In genomic region chr11:53734970-53735681, GRCm38 (mm10) we compare ENCODE assay signal across 13 mouse cellular contexts. TPM values are rescaled to one million over a fixed set of nuclear protein-coding genes. Genes with fewer than 3 reads are reported as not detected.
A peak's percentile ranks its signal among the peaks of the same experiment; 100 is the strongest.
DNase-seq lines count a peak whose midpoint lies in the region; ATAC-seq lines count a peak whose summit lies in the region.
"Had no signal": no experiment of that assay in that cellular context is flagged by ENCODE, and none has a peak within 500 bp of the region (broad histone marks: within the 10 kb centered on the region; RNA-seq: fewer than 3 reads in every experiment).

No protein-coding gene starts in this region.

- 71% methylated on average over 18 of the region's 18 CpGs for WGBS in forebrain, embryonic 12.5 days
- WGBS in forebrain, embryonic 16.5 days, result 76% methylated on average over 18 of the region's 18 CpGs
- 62% methylated on average over 18 of the region's 18 CpGs for WGBS in liver, embryonic 11.5 days
- whole genome bisulfite sequencing in intestine, embryonic 16.5 days, result 72% methylated on average over 18 of the region's 18 CpGs

- H3K9me3 ChIP-seq in forebrain, embryonic 12.5 days, result no peaks in the 10 kb centered on the region
- no peaks in the 10 kb centered on the region for H3K9me3 ChIP-seq in forebrain, embryonic 16.5 days (ENCODE audit: control insufficient read depth, low read length)
- H3K9me3 ChIP-seq in liver, embryonic 11.5 days (ENCODE audit: control insufficient read depth, low read length), result no peaks in the 10 kb centered on the region
- H3K9me3 ChIP-seq in intestine, embryonic 16.5 days (ENCODE audit: control insufficient read depth, low read length), result no peaks in the 10 kb centered on the region
- H3K9me3 ChIP-seq: G1E; limb, embryonic 15.5 days had no signal

- H3K4me2 ChIP-seq in forebrain, embryonic 12.5 days, result peak overlapping the region; percentile 49
- no peak overlapping the region for H3K4me2 ChIP-seq in forebrain, embryonic 16.5 days (ENCODE audit: low read length)
- H3K4me2 ChIP-seq in liver, embryonic 11.5 days, result no peak overlapping the region; the same call in 1 of the 2 replicates
- peak overlapping the region; percentile 48; the same call in 1 of the 2 replicates for H3K4me2 ChIP-seq in intestine, embryonic 16.5 days (ENCODE audit: low read depth, low read length)

- no peak overlapping the region for H3K9ac ChIP-seq in forebrain, embryonic 12.5 days
- no peak overlapping the region for H3K9ac ChIP-seq in forebrain, embryonic 16.5 days (replicated peaks; ENCODE audit: low read depth, low read length)
- no peak overlapping the region for H3K9ac ChIP-seq in liver, embryonic 11.5 days (ENCODE audit: low read depth, low read length)
- no peak overlapping the region for H3K9ac ChIP-seq in intestine, embryonic 16.5 days (ENCODE audit: low read depth, low read length)
- H3K9ac ChIP-seq: limb, embryonic 15.5 days had no signal

- H3K4me3 ChIP-seq in forebrain, embryonic 12.5 days (replicated peaks), result no peak overlapping the region
- no peak overlapping the region for H3K4me3 ChIP-seq in forebrain, embryonic 16.5 days (replicated peaks; ENCODE audit: low read length)
- H3K4me3 ChIP-seq in liver, embryonic 11.5 days (ENCODE audit: low read depth, low read length), result peak overlapping the region; percentile 0; the same call in 1 of the 2 replicates
- no peak overlapping the region for H3K4me3 ChIP-seq in intestine, embryonic 16.5 days (ENCODE audit: low read length)

- H3K27me3 ChIP-seq in forebrain, embryonic 12.5 days, result no peaks in the 10 kb centered on the region
- H3K27me3 ChIP-seq in forebrain, embryonic 16.5 days (replicated peaks; ENCODE audit: control insufficient read depth, insufficient read depth, low read length), result no peaks in the 10 kb centered on the region
- no peaks in the 10 kb centered on the region for H3K27me3 ChIP-seq in liver, embryonic 11.5 days (replicated peaks; ENCODE audit: control insufficient read depth, insufficient read depth, low read length)
- H3K27me3 ChIP-seq in intestine, embryonic 16.5 days (replicated peaks; ENCODE audit: control insufficient read depth, insufficient read depth, low read length), result no peaks in the 10 kb centered on the region
- H3K27me3 ChIP-seq: limb, embryonic 15.5 days had no signal

- no peaks in the 10 kb centered on the region for H3K36me3 ChIP-seq in forebrain, embryonic 12.5 days (replicated peaks)
- H3K36me3 ChIP-seq in forebrain, embryonic 16.5 days (ENCODE audit: control insufficient read depth, insufficient read depth), result no peaks in the 10 kb centered on the region
- H3K36me3 ChIP-seq in liver, embryonic 11.5 days (ENCODE audit: control insufficient read depth, insufficient read depth, low read length), result no peaks in the 10 kb centered on the region
- H3K36me3 ChIP-seq in intestine, embryonic 16.5 days (ENCODE audit: control insufficient read depth, insufficient read depth, low read length), result no peaks in the 10 kb centered on the region
- H3K36me3 ChIP-seq: G1E; limb, embryonic 15.5 days had no signal

- ATAC-seq in forebrain, embryonic 12.5 days (ENCODE audit: low FRiP score), result no peak
- ATAC-seq in forebrain, embryonic 16.5 days, result no peak
- ATAC-seq in liver, embryonic 11.5 days (replicated peaks; ENCODE audit: low FRiP score), result no peak
- no peak; the same call in 1 of the 2 replicates for ATAC-seq in intestine, embryonic 16.5 days

- H3K4me1 ChIP-seq in forebrain, embryonic 12.5 days, result no peaks in the 10 kb centered on the region
- H3K4me1 ChIP-seq in forebrain, embryonic 16.5 days (replicated peaks; ENCODE audit: control insufficient read depth, insufficient read depth, low read length), result no peaks in the 10 kb centered on the region
- H3K4me1 ChIP-seq in liver, embryonic 11.5 days (replicated peaks; ENCODE audit: control insufficient read depth, insufficient read depth, low read length), result no peaks in the 10 kb centered on the region
- no peaks in the 10 kb centered on the region for H3K4me1 ChIP-seq in intestine, embryonic 16.5 days (ENCODE audit: control insufficient read depth, insufficient read depth, low read length)

- H3K27ac ChIP-seq in forebrain, embryonic 12.5 days, result no peak overlapping the region
- no peak overlapping the region for H3K27ac ChIP-seq in forebrain, embryonic 16.5 days (ENCODE audit: low read length)
- H3K27ac ChIP-seq in liver, embryonic 11.5 days (ENCODE audit: low read depth, low read length), result no peak overlapping the region
- H3K27ac ChIP-seq in intestine, embryonic 16.5 days (ENCODE audit: low read length), result no peak overlapping the region
- H3K27ac ChIP-seq: limb, embryonic 15.5 days had no signal

- DNase-seq in liver, embryonic 11.5 days (ENCODE audit: low spot score), result no peak
- DNase-seq in liver, result no peak
- peak; percentile 70 for DNase-seq in MEL-GATA-1-ER (ENCODE audit: extremely low read depth, low read depth)
- DNase-seq in adrenal gland, postnatal 14 days, result no peak
- DNase-seq in right cerebral cortex, postnatal 10 days (ENCODE audit: low spot score in 2 of 2), result no peak

RNA-seq across cellular contexts. Expression of gene Il5, which starts 14.5 kb away (rescaled TPM):
- not detected in 2 replicates for polyA plus RNA-seq in forebrain, embryonic 12.5 days (2016; fragmentation: Nextera tagmentation; extraction: Ambion mirVana)
- not detected in 2 replicates for polyA plus RNA-seq in forebrain, embryonic 16.5 days (2015; fragmentation: Nextera tagmentation; extraction: Ambion mirVana)
- not detected in 2 replicates for polyA plus RNA-seq in liver, embryonic 11.5 days (2014; fragmentation: Nextera tagmentation; extraction: Ambion mirVana)
- polyA plus RNA-seq in intestine, embryonic 16.5 days (2015; fragmentation: Nextera tagmentation; extraction: Ambion mirVana), result not detected in 2 replicates
- not detected in 2 replicates for total RNA-seq in adrenal gland, postnatal 14 days (2021)
- total RNA-seq: adrenal gland, adult 2 months; heart, adult 18-20 months; layer of hippocampus, postnatal 14 days had no signal
- polyA plus RNA-seq: G1E; limb, embryonic 15.5 days had no signal

RNA-seq across cellular contexts. Expression of gene Rad50, which starts 28.0 kb away (rescaled TPM):
- 23.4 and 24.6 TPM in 2 replicates for polyA plus RNA-seq in forebrain, embryonic 12.5 days (2016; fragmentation: Nextera tagmentation; extraction: Ambion mirVana)
- 14.8 and 17.1 TPM in 2 replicates for polyA plus RNA-seq in forebrain, embryonic 16.5 days (2015; fragmentation: Nextera tagmentation; extraction: Ambion mirVana)
- 36.4 and 37.5 TPM in 2 replicates for polyA plus RNA-seq in liver, embryonic 11.5 days (2014; fragmentation: Nextera tagmentation; extraction: Ambion mirVana)
- 24.8 and 28.5 TPM in 2 replicates for polyA plus RNA-seq in intestine, embryonic 16.5 days (2015; fragmentation: Nextera tagmentation; extraction: Ambion mirVana)
- 15.8 and 17.7 TPM in 2 replicates for total RNA-seq in adrenal gland, postnatal 14 days (2021)

RNA-seq across cellular contexts. Expression of gene Irf1, which starts 34.7 kb away (rescaled TPM):
- 3.6 and 3.9 TPM in 2 replicates for polyA plus RNA-seq in forebrain, embryonic 12.5 days (2016; fragmentation: Nextera tagmentation; extraction: Ambion mirVana)
- 2.5 and 3.4 TPM in 2 replicates for polyA plus RNA-seq in forebrain, embryonic 16.5 days (2015; fragmentation: Nextera tagmentation; extraction: Ambion mirVana)
- polyA plus RNA-seq in liver, embryonic 11.5 days (2014; fragmentation: Nextera tagmentation; extraction: Ambion mirVana), result 8.4 and 8.7 TPM in 2 replicates
- 52.9 and 58.7 TPM in 2 replicates for polyA plus RNA-seq in intestine, embryonic 16.5 days (2015; fragmentation: Nextera tagmentation; extraction: Ambion mirVana)
- total RNA-seq in adrenal gland, postnatal 14 days (2021), result 19.6 and 32.7 TPM in 2 replicates

RNA-seq across cellular contexts. Expression of gene Gm17334, which starts 37.9 kb away (rescaled TPM):
- polyA plus RNA-seq in forebrain, embryonic 12.5 days (2016; fragmentation: Nextera tagmentation; extraction: Ambion mirVana), result not detected in 2 replicates
- polyA plus RNA-seq in forebrain, embryonic 16.5 days (2015; fragmentation: Nextera tagmentation; extraction: Ambion mirVana), result 0.24 TPM in 1 of 2 replicates, not detected in the other
- not detected in 2 replicates for polyA plus RNA-seq in liver, embryonic 11.5 days (2014; fragmentation: Nextera tagmentation; extraction: Ambion mirVana)
- 0.34 and 0.81 TPM in 2 replicates for polyA plus RNA-seq in intestine, embryonic 16.5 days (2015; fragmentation: Nextera tagmentation; extraction: Ambion mirVana)
- total RNA-seq in adrenal gland, postnatal 14 days (2021), result 0.37 and 0.41 TPM in 2 replicates
- total RNA-seq: G1E had no signal
- polyA plus RNA-seq: G1E had no signal

Comparison
In these comparisons a context has a peak if more than half of its experiments do, and no peak if none do; other contexts are left out.
1. H3K4me2 ChIP-seq: peak in forebrain, embryonic 12.5 days (single experiment) and intestine, embryonic 16.5 days (single experiment); none in forebrain, embryonic 16.5 days (single experiment) and liver, embryonic 11.5 days (single experiment).